Mouse (Mus musculus) liver, embryonic 15.5 days (tissue): Measurements from ENCODE around the gene Nlgn2. TPM values are rescaled to one million over a fixed set of nuclear protein-coding genes. Genes with fewer than 3 reads are reported as not detected.

Experiments used
- ATAC-seq: fragments of 200-750 bp; cut with Nextera tagmentation; 2 replicates; pipeline ENCODE4 v1.8.0; 2017; ENCODE audit warnings: moderate number of reproducible peaks, mild to moderate bottlenecking, moderate library complexity; ENCODE audit not compliant: insufficient read depth
- H3K27ac ChIP-seq: fragments of 300-500 bp; sonication (generic); replicated peaks from 2 replicates; pipeline ENCODE4 v1.5.1; 2015; ENCODE audit warnings: mild to moderate bottlenecking, inconsistent platforms
- H3K27me3 ChIP-seq: fragments of 300-500 bp; sonication (generic); 2 replicates; pipeline ENCODE4 v1.6.1; 2015; ENCODE audit warnings: mild to moderate bottlenecking, inconsistent platforms
- H3K36me3 ChIP-seq: fragments of 300-500 bp; sonication (generic); replicated peaks from 2 replicates; pipeline ENCODE4 v1.6.1; 2015; ENCODE audit warnings: moderate library complexity, mild to moderate bottlenecking, inconsistent platforms
- H3K4me1 ChIP-seq: fragments of 300-500 bp; sonication (generic); replicated peaks from 2 replicates; pipeline ENCODE4 v1.6.1; 2015; ENCODE audit warnings: inconsistent platforms
- H3K4me2 ChIP-seq: fragments of 300-500 bp; sonication (generic); 2 replicates; pipeline ENCODE4 v1.6.1; 2015; ENCODE audit warnings: moderate library complexity, mild to moderate bottlenecking, inconsistent platforms
- H3K4me3 ChIP-seq: fragments of 300-500 bp; sonication (generic); replicated peaks from 2 replicates; pipeline ENCODE4 v1.5.1; 2015; ENCODE audit warnings: mild to moderate bottlenecking, inconsistent platforms
- H3K9ac ChIP-seq: fragments of 300-500 bp; sonication (generic); 2 replicates; pipeline ENCODE4 v1.6.1; 2015; ENCODE audit warnings: moderate library complexity, mild to moderate bottlenecking, inconsistent platforms
- H3K9me3 ChIP-seq: fragments of 300-500 bp; sonication (generic); replicated peaks from 2 replicates; pipeline ENCODE4 v1.6.1; 2016; ENCODE audit warnings: inconsistent platforms
- WGBS: fragments of 180-500 bp; shearing (Covaris S2); methylation state at CpG from one replicate; pipeline ENCODE4 v1.1.7; 2015; ENCODE audit warnings: mixed read lengths; ENCODE audit not compliant: insufficient replicate concordance; 5-methylcytosine and 5-hydroxymethylcytosine counted together
- polyA plus RNA-seq: library from polyadenylated mRNA; unstranded; fragments of >200 nt; fragmentation: Nextera tagmentation; extraction: Ambion mirVana; gene quantifications from 2 replicates; pipeline ENCODE4 v1.2.1, GENCODE M21; 2015

Gene Nlgn2
- polyA plus RNA-seq, 1 experiment from 2014 or later, result 0.54 TPM

GRCm38 (mm10) chr11:69803328-69803727 lies 34.3 kb downstream of the Nlgn2 start:
- H3K9me3 ChIP-seq, result no peaks in the 10 kb centered on the region
- H3K9ac ChIP-seq, result peak overlapping the region; percentile 47; the same call in 1 of the 2 replicates
- ATAC-seq, result peak; percentile 42
- H3K36me3 ChIP-seq, result no peaks in the 10 kb centered on the region
- 3% methylated on average over 12 of the region's 12 CpGs for WGBS
- peak overlapping the region; percentile 62; the same call in 1 of the 2 replicates for H3K27ac ChIP-seq
- peak overlapping the region; percentile 54 for H3K4me3 ChIP-seq
- H3K4me2 ChIP-seq, result peak overlapping the region; percentile 78
- H3K4me1 ChIP-seq, result peaks cover 49% of the 10 kb centered on the region
- peaks cover 98% of the 10 kb centered on the region for H3K27me3 ChIP-seq

DNA sequence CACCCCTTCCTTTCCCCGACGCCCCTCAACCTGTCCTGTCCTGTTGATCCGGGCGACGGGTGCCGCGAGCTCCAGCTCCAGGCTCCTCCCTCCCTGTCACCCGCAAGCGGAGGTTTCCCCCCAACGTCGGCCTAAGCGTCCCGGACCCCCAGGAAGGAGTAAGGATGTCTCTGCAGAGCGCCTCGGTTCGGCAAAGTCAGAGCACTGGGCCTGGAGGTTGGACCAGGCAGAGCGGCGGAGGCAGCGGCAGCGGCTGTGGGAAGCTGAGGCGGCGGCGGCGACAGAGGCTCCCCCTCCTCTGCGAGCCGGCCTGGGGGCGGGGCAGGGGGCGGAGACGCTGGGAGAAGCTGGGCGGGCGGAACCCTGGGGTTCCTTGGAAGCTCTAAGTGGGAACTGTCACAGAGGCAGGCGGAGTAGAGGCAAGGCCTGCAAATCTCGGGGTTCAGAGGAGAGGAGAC lies 34.9 kb downstream of the Nlgn2 start:
- peak overlapping the region; percentile 54 for H3K4me3 ChIP-seq
- peaks cover 49% of the 10 kb centered on the region for H3K4me1 ChIP-seq
- H3K27ac ChIP-seq, result no peak overlapping the region
- 0 out of 2 replicates have a peak, but pooled peaks have one; percentile 11 for ATAC-seq
- no peaks in the 10 kb centered on the region for H3K36me3 ChIP-seq
- H3K27me3 ChIP-seq, result peaks cover 100% of the 10 kb centered on the region
- under 1% methylated on average over 33 of the region's 33 CpGs for WGBS
- H3K4me2 ChIP-seq, result peak overlapping the region; percentile 78
- no peaks in the 10 kb centered on the region for H3K9me3 ChIP-seq
- peak overlapping the region; percentile 49 for H3K9ac ChIP-seq

DNA sequence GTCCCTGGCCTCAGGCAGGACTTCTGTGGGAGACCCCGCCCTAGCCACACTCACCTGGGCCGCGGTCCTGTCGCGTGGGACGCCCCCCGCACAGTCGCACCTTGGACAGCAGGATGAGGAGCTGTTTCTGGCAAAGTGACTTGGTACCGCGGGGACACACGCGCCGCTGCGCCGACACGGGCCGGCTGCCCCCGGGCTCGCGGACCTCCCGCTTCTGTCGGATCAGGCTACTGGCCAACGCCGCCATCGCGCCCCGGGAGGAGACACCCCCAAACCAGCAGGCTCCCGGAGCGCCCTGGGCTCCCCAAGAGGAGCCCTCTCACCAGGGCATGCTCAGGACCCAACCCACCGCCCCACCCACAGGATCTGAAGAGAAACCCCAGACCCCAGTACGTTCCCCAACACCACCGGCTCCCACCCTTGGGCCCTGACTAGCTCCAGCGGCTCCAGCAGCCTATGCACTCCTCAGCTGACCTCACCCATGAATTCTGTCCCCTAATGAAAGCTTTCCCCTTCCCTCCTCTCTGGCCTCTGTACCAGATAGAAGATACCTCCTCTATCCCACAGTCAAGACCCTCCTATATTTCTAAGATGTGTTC lies 36.1 kb downstream of the Nlgn2 start, which contains the start of gene Fgf11:
Fgf11 (minus strand) TSS at position 479 of the 599 bp plus-strand sequence.
- Histone ChIP-seq H3K4me3 (peak within 1 kb of the TSS; percentile 54), H3K4me1 (peaks cover 49% of the 10 kb centered on the region), H3K36me3 (no peaks in the 10 kb centered on the region), H3K9ac (peak within 1 kb of the TSS; percentile 49), H3K4me2 (peak within 1 kb of the TSS; percentile 78), H3K27me3 (peaks cover 100% of the 10 kb centered on the region), H3K9me3 (no peaks in the 10 kb centered on the region), H3K27ac (no peak within 1 kb of the TSS)
- ATAC-seq, result no peak
- 3% methylated on average over 33 of the region's 33 CpGs for WGBS

DNA sequence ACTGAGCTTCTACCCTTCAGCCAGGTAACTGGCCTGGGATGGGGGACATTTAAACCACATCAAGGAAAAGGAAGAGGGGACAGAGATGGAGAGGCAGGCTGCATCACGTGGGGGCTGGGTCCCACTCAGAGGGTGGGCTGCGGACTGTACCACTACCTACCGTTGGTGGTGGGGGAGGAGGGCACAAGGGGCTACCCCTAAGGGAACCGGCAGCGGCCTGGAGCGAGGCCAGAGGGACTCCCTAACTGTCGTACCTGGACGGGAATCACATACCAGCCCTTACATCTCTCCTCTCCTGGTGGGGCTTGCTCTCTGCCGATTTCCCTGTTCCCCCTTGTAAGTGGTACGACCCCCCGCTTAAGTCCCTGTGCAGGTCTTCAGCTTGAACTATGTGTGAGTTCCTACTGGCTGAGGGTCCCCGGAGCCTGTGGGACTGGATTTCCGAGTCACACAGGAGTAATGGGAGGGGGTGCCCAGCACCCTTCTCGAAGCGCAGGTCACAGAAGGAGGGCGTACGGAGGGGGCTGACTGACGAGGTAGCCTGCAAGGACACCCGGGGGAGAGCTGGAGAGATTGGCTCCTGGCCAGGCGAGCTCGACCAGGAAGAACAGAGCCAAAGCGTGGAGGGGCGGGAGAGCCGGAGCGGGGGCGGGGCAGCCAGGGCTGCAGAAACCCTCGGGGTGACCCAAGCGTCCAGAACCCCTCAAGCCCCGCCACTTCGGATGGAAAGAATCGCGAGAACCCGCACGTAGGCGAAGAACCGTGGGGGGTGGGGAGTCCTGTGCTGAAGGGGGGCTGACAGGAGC lies 37.0 kb downstream of the Nlgn2 start:
- H3K4me2 ChIP-seq, result peak overlapping the region; percentile 51
- peaks cover 100% of the 10 kb centered on the region for H3K27me3 ChIP-seq
- no peak overlapping the region for H3K9ac ChIP-seq
- H3K36me3 ChIP-seq, result no peaks in the 10 kb centered on the region
- WGBS, result under 1% methylated on average over 36 of the region's 36 CpGs
- H3K9me3 ChIP-seq, result no peaks in the 10 kb centered on the region
- peaks cover 54% of the 10 kb centered on the region for H3K4me1 ChIP-seq
- ATAC-seq, result no peak
- peak overlapping the region; percentile 27 for H3K4me3 ChIP-seq
- H3K27ac ChIP-seq, result no peak overlapping the region

GRCm38 (mm10) chr11:69800138-69800391 lies 37.5 kb downstream of the Nlgn2 start:
- Histone ChIP-seq H3K27me3 (peaks cover 97% of the 10 kb centered on the region), H3K9me3 (no peaks in the 10 kb centered on the region), H3K9ac (no peak overlapping the region), H3K4me3 (peak overlapping the region; percentile 27; the same call in 1 of the 2 replicates), H3K4me2 (peak overlapping the region; percentile 51), H3K4me1 (peaks cover 60% of the 10 kb centered on the region), H3K36me3 (no peaks in the 10 kb centered on the region), H3K27ac (no peak overlapping the region)
- WGBS, result under 1% methylated on average over 11 of the region's 11 CpGs
- ATAC-seq, result no peak

DNA sequence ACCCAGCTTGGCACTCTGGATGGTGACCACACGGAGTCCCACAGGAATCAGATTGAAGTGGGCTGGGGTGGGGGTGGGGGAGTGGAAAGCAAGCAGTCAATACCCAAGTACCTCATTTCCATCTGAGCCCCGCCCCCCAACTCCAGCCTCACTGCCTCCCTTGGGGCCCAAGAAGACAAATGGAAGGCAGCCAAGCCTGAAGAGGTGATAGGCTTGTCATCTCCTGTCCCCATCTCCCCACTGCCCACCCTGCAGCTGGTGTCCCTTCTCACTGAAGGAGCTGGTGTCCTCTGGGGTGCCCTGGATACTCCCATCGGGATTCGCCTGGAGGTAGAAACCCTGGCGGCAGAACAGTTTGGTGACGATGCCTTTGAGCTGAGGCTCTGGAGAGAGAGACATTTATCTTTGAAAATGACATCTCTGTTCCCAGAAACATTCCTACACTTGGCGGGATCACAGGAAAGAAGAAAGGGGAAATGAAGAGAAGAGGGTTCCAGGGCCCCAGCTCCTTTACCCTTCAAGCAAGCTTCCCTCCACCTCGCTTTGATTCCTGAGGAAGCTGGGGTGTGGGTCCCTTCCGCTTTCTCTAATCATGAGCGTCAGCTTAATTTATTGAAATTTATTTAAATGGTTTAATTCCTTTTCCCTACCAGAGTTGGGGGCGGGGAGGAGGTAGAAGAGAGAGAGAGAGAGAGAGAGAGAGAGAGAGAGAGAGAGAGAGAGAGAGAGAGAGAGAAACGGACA lies 38.0 kb downstream of the Nlgn2 start:
- Histone ChIP-seq H3K4me1 (peaks cover 59% of the 10 kb centered on the region), H3K36me3 (no peaks in the 10 kb centered on the region), H3K9ac (no peak overlapping the region), H3K4me3 (no peak overlapping the region), H3K27ac (no peak overlapping the region), H3K9me3 (no peaks in the 10 kb centered on the region), H3K4me2 (peak overlapping the region; percentile 51; the same call in 1 of the 2 replicates), H3K27me3 (peaks cover 92% of the 10 kb centered on the region)
- 34% methylated on average over 12 of the region's 12 CpGs for WGBS
- ATAC-seq, result no peak

DNA sequence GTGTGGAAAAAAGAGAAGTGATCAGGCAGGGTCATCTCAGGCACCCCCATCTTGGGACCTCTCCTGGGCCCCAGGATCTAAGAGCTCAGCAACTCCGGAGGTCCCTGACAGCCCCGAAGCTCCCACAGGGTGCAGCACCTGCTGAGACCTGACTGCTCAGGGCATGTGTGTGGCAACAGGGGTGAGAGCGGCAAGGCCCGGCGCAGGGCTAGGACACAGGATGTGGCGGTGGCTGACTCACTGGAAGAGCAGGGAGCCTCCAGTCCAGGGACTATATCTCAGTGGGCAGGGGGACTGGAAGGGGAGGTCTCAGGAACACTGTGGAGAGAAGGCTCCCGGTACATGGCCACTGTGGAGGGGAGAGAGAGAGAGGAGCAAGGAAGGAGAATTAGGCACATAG lies 39.7 kb downstream of the Nlgn2 start:
- Histone ChIP-seq H3K9ac (no peak overlapping the region), H3K4me1 (peaks cover 42% of the 10 kb centered on the region), H3K4me2 (no peak overlapping the region), H3K4me3 (no peak overlapping the region), H3K9me3 (no peaks in the 10 kb centered on the region), H3K27me3 (peaks cover 90% of the 10 kb centered on the region), H3K36me3 (no peaks in the 10 kb centered on the region), H3K27ac (no peak overlapping the region)
- ATAC-seq, result no peak
- WGBS, result 72% methylated on average over 7 of the region's 7 CpGs

DNA sequence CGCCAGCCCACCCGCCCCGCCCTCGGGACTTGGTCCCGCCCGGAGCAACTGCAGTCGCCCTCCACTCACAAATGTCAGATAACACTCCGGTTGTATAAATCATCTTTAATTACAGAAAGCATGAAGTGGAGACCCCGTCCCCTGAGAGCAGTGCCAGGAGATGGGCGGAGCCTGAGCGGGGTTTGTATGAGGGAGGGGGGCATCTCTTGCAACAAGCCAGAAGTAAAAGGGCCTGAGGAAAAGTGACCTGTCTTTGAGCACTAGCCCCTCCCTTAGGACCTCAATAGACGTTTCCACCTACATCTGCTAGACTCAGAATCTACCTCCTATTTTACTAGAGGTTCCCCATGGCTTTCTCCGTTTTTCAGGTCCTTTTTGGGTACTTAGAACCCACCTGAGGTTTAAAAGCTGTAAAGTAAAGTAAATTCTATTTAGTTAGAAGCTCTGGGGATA lies 41.6 kb downstream of the Nlgn2 start:
- Histone ChIP-seq H3K36me3 (no peaks in the 10 kb centered on the region), H3K9ac (peak overlapping the region; percentile 54), H3K27me3 (peaks cover 85% of the 10 kb centered on the region), H3K4me3 (peak overlapping the region; percentile 58), H3K9me3 (no peaks in the 10 kb centered on the region), H3K27ac (no peak overlapping the region; the same call in 1 of the 2 replicates), H3K4me2 (peak overlapping the region; percentile 94), H3K4me1 (peaks cover 25% of the 10 kb centered on the region)
- ATAC-seq, result no peak
- 4% methylated on average over 13 of the region's 13 CpGs for WGBS

GRCm38 (mm10) chr11:69795168-69795982 lies 42.2 kb downstream of the Nlgn2 start, which contains the start of gene Chrnb1:
Gene Chrnb1, minus strand, starts transcription at chr11:69795943.
- H3K4me2 ChIP-seq, result peak within 1 kb of the TSS; percentile 94
- peak within 1 kb of the TSS; percentile 58 for H3K4me3 ChIP-seq
- peaks cover 19% of the 10 kb centered on the region for H3K4me1 ChIP-seq
- no peaks in the 10 kb centered on the region for H3K9me3 ChIP-seq
- H3K27me3 ChIP-seq, result peaks cover 79% of the 10 kb centered on the region
- peak; percentile 99 for ATAC-seq
- H3K27ac ChIP-seq, result peak within 1 kb of the TSS; percentile 35
- no peaks in the 10 kb centered on the region for H3K36me3 ChIP-seq
- H3K9ac ChIP-seq, result peak within 1 kb of the TSS; percentile 54
- WGBS, result under 1% methylated on average over 52 of the region's 52 CpGs

DNA sequence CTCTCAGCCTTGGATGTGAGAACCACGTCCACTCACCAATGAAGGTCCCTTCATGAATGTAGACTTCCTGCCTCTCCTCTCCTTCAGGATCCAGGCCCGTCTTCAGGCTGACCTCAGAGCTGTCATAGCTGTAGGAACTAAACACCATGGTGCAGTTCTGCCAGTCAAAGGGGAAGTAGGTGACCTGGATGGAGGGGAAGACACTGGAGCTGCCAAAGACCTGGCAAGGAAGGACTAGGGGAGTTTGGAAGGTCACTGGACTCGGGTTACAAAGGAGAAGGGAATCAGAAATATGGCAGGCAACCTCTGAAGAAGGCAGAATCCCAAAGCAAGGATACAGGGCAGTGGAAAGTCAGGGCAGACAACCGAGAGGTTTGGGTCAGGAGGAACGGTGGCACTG lies 44.2 kb downstream of the Nlgn2 start:
- Histone ChIP-seq H3K36me3 (no peaks in the 10 kb centered on the region), H3K4me1 (peaks cover 14% of the 10 kb centered on the region), H3K27ac (no peak overlapping the region), H3K9me3 (no peaks in the 10 kb centered on the region), H3K4me2 (no peak overlapping the region), H3K9ac (no peak overlapping the region), H3K4me3 (no peak overlapping the region), H3K27me3 (peaks cover 70% of the 10 kb centered on the region)
- ATAC-seq, result no peak
- 36% methylated on average over 5 of the region's 5 CpGs for WGBS
